Mouse (Mus musculus): Measurements from ENCODE around the gene Fbxo30. TPM values are rescaled to one million over a fixed set of nuclear protein-coding genes. Genes with fewer than 3 reads are reported as not detected.

Fbxo30 gene
- 1 to 10 TPM in 1 of 2 experiments, under 1 TPM in 1; 0.32 to 2.4 TPM for polyA plus RNA-seq (2012; fragmentation: generic; extraction: Trizol)

DNA sequence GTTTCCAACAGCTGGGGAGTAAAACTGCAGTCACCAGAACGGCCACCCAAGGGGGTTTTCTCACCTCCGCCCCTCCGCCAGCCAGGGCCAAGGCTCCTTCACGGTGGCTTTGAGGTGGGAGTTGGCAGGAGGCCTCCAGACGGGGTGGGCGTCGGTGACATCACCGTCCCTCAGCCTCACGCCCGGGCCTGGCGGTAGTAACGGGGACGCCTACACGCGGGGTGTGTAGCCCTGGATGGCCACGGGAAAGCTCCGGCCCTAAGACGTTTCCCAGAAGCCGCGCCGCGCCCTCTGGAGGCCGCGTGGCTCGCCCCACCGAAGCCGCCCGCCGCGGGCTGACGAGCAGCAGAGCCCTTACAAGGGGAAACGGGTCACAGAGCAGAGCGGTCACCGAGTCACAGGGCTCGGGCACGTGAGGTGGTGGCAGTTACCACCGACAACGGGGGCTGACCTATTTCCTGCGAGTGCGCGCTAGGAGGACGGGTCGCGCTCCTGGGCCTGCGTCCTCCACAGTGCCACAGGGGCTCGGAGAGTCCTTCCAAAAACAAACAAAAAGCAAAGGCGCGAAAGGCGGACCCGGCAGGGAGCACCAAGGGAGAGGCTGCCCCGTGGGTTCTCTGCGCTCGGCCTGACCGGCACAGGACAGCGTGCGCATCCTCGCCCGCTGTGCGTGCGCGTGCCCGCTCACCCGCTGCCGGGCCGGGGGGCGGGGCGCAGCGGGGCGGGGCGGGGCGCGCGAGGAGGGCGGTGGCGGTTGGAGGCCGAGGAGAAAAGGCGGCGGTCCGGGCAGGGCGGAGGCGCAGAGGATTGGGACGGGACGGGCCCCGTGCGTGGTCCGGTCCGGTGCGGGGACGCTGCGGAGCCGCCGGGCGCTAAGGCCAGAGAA, at the start of gene Fbxo30:
Gene Fbxo30, plus strand, starts transcription at position 753 of the 886 bp plus-strand sequence.

DNA sequence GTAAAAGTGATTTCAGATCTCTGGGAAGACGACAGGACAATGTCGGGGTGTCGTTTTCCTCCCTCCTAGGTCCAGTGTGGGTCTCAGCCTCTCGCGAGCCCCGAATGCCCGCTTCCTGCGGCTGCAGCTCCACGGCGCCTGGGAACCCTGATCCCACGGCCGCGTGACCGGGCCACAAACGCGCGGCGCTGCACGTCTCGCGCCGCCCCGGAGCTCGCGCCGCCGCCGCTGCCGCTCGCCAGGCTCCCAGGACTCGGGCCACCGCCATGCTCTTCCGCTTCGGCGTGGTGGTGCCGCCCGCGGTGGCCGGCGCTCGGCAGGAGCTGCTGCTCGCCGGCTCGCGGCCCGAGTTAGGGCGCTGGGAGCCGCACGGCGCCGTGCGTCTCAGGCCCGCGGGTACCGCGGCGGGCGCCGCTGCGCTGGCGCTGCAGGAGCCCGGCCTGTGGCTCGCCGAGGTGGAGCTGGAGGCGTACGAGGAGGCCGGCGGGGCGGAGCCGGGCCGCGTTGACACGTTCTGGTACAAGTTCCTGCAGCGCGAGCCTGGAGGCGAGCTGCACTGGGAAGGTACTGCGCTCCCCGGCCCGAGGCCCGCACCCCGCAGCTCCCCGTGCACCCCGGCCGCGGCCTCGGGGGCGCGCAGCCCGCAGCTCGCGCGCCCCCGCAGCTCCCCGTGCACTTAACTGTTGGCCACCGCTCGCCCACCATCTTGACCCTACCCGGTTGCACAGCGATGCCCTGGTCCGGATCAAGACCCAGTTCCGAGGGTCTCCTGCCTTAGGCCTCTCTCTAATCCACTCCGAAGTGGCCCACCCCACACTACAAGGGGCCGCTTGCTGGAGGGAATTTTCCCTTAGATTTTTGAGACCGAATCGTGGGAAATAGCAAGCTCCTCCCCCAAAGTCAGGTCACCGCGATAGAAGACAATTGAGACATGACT, 62.3 kb downstream of the Fbxo30 start, which contains the start of gene Epm2a:
Gene Epm2a, plus strand, starts transcription at position 200 of the 937 bp plus-strand sequence.

Other genes starting within 250 kb of the Fbxo30 start
- gene Grm1, start 199.0 kb upstream of the Fbxo30 start, polyA plus RNA-seq (2012; fragmentation: generic; extraction: Trizol), result not detected
- 1 to 10 TPM in 1 of 2 experiments, under 1 TPM in 1; 0.11 to 1.6 TPM for gene Shprh, start 131.9 kb upstream of the Fbxo30 start, polyA plus RNA-seq (2012; fragmentation: generic; extraction: Trizol)
- under 1 TPM; 0.07 to 0.97 TPM for gene Epm2a, start 62.1 kb downstream of the Fbxo30 start, polyA plus RNA-seq (2012; fragmentation: generic; extraction: Trizol)

Measured in C3H10T1/2 (cell line).